Mouse (Mus musculus): ENCODE results near the gene Gm3005.
"Not testable (repeated sequence)": the region's sequence is repeated elsewhere in the genome, so short reads cannot be mapped to it uniquely, and the experiment has no call there.

Gm3005 gene

GRCm38 (mm10) chr14:3427803-3428202, at the start of gene Gm3005:
TSS of gene Gm3005 (plus strand) at chr14:3428103.
- DNase-seq: not testable (repeated sequence)

DNA sequence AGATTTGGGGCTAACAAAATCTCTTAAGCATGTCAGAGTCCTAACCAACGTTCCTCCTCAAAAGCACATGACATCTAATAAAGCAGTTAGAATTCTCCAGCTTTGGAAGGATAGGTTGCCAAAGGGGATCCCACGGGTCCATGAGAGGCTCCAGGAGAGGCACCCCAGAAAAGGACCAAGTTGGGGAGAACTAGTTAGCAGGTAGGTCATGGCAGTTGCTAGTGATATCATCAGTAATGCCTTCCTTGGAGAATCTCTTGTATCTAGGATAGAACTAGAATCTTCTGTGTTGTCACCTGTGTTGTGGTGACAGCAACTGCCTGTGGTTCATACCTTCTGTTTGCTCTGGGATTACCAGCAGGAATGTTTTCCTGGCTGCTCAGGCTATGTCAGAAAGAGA, 33.1 kb upstream of the Gm3005 start, which contains the start of gene Gm10413:
TSS of gene Gm10413 (plus strand) at position 301 of the 400 bp plus-strand sequence.
- DNase-seq: not testable (repeated sequence)

DNA sequence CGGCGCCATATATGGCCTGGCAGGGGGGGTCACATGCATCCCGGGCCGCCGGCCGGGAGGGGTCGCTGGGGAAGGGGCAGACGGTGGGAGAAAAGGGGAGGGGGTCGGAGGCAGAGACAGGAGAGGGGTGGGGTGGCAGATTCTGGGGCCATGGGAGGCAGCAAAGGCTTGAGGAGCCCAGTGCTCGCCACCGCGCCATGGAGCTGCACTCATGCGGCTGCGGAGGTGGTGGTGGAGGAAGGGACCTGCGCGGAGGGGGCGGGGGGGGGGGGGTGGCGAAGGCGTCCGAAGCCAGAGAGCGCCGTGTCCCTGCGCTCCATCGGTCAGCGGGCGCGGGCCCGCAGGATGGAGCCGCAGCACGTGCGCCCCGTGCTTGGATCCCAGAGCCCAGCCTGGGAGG, 15.6 kb upstream of the Gm3005 start, which contains the start of gene Gm10409:
TSS of gene Gm10409 (plus strand) at position 301 of the 400 bp plus-strand sequence.
- DNase-seq: not testable (repeated sequence)

- DNase-seq: not testable (repeated sequence)
These were observed 21.2 kb downstream of the Gm3005 start, which contains the start of gene Gm10408 for GRCm38 (mm10) chr14:3449079-3449478. TSS of gene Gm10408 (plus strand) at chr14:3449379.

GRCm38 (mm10) chr14:3634212-3634611, 206.3 kb downstream of the Gm3005 start, which contains the start of gene Gm3012:
TSS of gene Gm3012 (plus strand) at chr14:3634512.
- not testable (repeated sequence) for DNase-seq
